Mouse (Mus musculus): ENCODE results near the gene Nr3c2. TPM values are rescaled to one million over a fixed set of nuclear protein-coding genes. Genes with fewer than 3 reads are reported as not detected.

Gene Nr3c2
- polyA plus RNA-seq, 1 experiment from 2014 or later = 2.8 TPM

DNA sequence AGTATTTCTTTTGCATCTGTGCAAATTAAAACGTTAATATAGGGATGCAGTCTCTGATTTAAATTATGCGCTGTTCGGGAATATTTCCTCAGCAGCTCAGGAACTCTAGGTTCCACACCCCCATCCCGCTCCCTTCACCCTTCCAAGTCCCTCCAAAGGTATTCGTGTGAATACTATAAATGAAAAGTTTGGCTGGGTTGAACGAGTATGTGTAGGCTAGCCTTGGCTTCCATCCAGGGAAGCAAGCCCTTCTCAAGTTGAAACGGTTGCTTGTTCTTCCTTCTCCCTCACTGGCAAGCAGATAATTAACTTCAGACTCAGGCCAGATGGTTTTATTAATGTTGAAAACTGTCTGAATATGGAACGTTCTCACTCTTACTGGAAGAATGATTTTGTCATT is 186.8 kb downstream of the Nr3c2 start:
- 57% methylated on average over 8 of the region's 8 CpGs for WGBS
- no peak overlapping the region for H3K4me3 ChIP-seq (replicated peaks; ENCODE audit: low read length)
- H3K9ac ChIP-seq (ENCODE audit: low read length) = no peak overlapping the region
- H3K4me2 ChIP-seq (ENCODE audit: low read depth, low read length) = no peak overlapping the region
- no peaks in the 10 kb centered on the region for H3K36me3 ChIP-seq (ENCODE audit: control insufficient read depth, insufficient read depth, low read length)
- no peak for ATAC-seq (ENCODE audit: insufficient read depth, low FRiP score)
- no peaks in the 10 kb centered on the region for H3K4me1 ChIP-seq (ENCODE audit: control insufficient read depth, insufficient read depth, low read length)
- no peak overlapping the region for H3K27ac ChIP-seq (ENCODE audit: low read length)
- no peaks in the 10 kb centered on the region for H3K9me3 ChIP-seq (replicated peaks; ENCODE audit: control insufficient read depth, low read length)
- no peaks in the 10 kb centered on the region for H3K27me3 ChIP-seq (ENCODE audit: control insufficient read depth, insufficient read depth, low read length)

DNA sequence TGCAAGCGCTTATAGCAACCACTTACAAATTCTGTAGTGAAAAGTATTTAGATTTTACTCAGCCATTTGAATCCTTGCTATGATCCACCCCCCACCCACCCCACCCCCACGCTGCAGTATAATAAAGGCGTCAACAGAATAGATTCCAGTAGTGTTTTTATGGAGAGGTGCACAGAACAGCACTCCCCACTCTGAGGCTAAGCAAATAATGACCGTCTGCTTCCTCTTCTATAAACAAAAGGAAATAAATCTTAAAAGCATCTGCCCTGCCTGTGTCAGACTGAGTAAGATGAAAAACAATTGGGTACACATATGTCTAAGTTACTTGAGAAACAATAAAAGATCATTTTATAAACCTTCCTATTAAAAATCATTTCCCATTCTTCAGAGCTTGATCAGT is 197.5 kb downstream of the Nr3c2 start:
- no peak overlapping the region for H3K4me2 ChIP-seq (ENCODE audit: low read depth, low read length)
- no peaks in the 10 kb centered on the region for H3K4me1 ChIP-seq (ENCODE audit: control insufficient read depth, insufficient read depth, low read length)
- H3K4me3 ChIP-seq (replicated peaks; ENCODE audit: low read length) = no peak overlapping the region
- H3K27ac ChIP-seq (ENCODE audit: low read length) = no peak overlapping the region
- no peaks in the 10 kb centered on the region for H3K36me3 ChIP-seq (ENCODE audit: control insufficient read depth, insufficient read depth, low read length)
- ATAC-seq (ENCODE audit: insufficient read depth, low FRiP score) = no peak
- no peak overlapping the region for H3K9ac ChIP-seq (ENCODE audit: low read length)
- no peaks in the 10 kb centered on the region for H3K27me3 ChIP-seq (ENCODE audit: control insufficient read depth, insufficient read depth, low read length)
- H3K9me3 ChIP-seq (replicated peaks; ENCODE audit: control insufficient read depth, low read length) = no peaks in the 10 kb centered on the region
- 26% methylated on average over 4 of the region's 4 CpGs for WGBS

DNA sequence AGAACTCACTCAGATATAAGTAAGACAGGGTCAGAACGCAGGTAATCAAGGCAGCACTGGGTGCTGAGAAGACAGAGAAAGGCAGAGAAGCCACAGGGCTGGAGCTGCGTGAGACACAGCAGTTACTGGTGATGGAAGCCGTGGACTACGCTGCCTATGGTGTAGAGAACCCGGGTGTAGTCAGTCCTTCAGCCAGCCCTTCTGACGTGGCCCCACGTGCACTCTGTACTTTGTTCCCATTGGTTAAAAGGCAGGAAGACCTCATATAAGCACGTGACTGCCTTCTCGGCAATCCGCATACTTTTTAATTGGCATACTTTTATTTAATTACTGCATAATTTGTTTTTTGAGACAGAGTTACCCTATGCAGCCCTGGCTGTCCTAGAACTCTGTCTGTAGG is 198.9 kb downstream of the Nr3c2 start:
- no peaks in the 10 kb centered on the region for H3K4me1 ChIP-seq (ENCODE audit: control insufficient read depth, insufficient read depth, low read length)
- no peak overlapping the region for H3K4me2 ChIP-seq (ENCODE audit: low read depth, low read length)
- H3K9me3 ChIP-seq (replicated peaks; ENCODE audit: control insufficient read depth, low read length) = no peaks in the 10 kb centered on the region
- no peaks in the 10 kb centered on the region for H3K27me3 ChIP-seq (ENCODE audit: control insufficient read depth, insufficient read depth, low read length)
- H3K36me3 ChIP-seq (ENCODE audit: control insufficient read depth, insufficient read depth, low read length) = no peaks in the 10 kb centered on the region
- no peak for ATAC-seq (ENCODE audit: insufficient read depth, low FRiP score)
- H3K9ac ChIP-seq (ENCODE audit: low read length) = no peak overlapping the region
- no peak overlapping the region for H3K27ac ChIP-seq (ENCODE audit: low read length)
- no peak overlapping the region for H3K4me3 ChIP-seq (replicated peaks; ENCODE audit: low read length)
- WGBS = 85% methylated on average over 10 of the region's 10 CpGs

DNA sequence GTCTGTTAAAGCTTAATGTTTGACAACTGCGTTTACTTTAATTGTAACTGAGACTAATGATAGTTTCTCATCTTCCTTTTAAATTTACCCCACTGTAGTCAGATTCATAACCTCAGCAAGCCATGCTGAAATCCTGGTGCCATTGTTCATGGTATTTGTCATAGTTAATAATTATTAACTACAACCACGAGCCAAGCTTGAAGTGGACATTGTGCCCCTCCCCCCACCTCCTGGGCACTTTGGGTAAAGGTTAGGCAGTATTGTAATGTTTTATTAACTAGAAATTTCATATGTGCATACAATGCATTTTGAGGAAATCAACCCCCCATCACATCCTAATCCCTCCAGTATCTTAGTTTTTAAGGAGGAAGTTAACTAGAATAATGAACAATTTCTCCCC is 201.1 kb downstream of the Nr3c2 start:
- no peak for ATAC-seq (ENCODE audit: insufficient read depth, low FRiP score)
- H3K27ac ChIP-seq (ENCODE audit: low read length) = no peak overlapping the region

DNA sequence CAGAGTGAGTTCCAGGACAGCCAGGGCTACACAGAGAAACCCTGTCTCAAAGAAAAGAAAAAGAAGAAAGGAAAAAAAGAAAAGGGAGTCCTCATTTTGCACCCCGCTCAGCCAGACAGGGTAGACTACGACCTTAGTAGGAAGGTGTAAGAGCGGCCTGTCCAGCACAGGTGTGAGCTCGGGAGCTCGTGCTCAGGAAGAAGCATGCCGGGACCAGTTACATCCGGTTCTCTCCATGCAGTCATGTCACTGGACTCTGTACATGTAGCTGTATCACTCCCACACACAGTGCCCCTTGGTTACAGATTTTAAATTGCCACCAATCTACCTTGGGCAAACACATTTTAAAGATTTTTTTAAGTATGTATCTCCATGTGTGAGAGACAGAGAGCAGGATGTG is 203.6 kb downstream of the Nr3c2 start:
- Histone ChIP-seq H3K27ac (ENCODE audit: low read length) (no peak overlapping the region), H3K4me1 (ENCODE audit: control insufficient read depth, insufficient read depth, low read length) (no peaks in the 10 kb centered on the region), H3K27me3 (ENCODE audit: control insufficient read depth, insufficient read depth, low read length) (no peaks in the 10 kb centered on the region), H3K9me3 (replicated peaks; ENCODE audit: control insufficient read depth, low read length) (no peaks in the 10 kb centered on the region), H3K36me3 (ENCODE audit: control insufficient read depth, insufficient read depth, low read length) (no peaks in the 10 kb centered on the region), H3K9ac (ENCODE audit: low read length) (no peak overlapping the region), H3K4me2 (ENCODE audit: low read depth, low read length) (no peak overlapping the region), H3K4me3 (replicated peaks; ENCODE audit: low read length) (no peak overlapping the region)
- WGBS = 88% methylated on average over 7 of the region's 7 CpGs
- no peak for ATAC-seq (ENCODE audit: insufficient read depth, low FRiP score)

More for the DNA sequence above, 201.1 kb downstream of the Nr3c2 start:
- Histone ChIP-seq H3K27me3 (ENCODE audit: control insufficient read depth, insufficient read depth, low read length) (no peaks in the 10 kb centered on the region), H3K4me3 (replicated peaks; ENCODE audit: low read length) (no peak overlapping the region), H3K9me3 (replicated peaks; ENCODE audit: control insufficient read depth, low read length) (no peaks in the 10 kb centered on the region), H3K4me1 (ENCODE audit: control insufficient read depth, insufficient read depth, low read length) (no peaks in the 10 kb centered on the region), H3K9ac (ENCODE audit: low read length) (no peak overlapping the region), H3K4me2 (ENCODE audit: low read depth, low read length) (no peak overlapping the region), H3K36me3 (ENCODE audit: control insufficient read depth, insufficient read depth, low read length) (no peaks in the 10 kb centered on the region)
- WGBS = 56% methylated on average over 2 of the region's 2 CpGs

DNA sequence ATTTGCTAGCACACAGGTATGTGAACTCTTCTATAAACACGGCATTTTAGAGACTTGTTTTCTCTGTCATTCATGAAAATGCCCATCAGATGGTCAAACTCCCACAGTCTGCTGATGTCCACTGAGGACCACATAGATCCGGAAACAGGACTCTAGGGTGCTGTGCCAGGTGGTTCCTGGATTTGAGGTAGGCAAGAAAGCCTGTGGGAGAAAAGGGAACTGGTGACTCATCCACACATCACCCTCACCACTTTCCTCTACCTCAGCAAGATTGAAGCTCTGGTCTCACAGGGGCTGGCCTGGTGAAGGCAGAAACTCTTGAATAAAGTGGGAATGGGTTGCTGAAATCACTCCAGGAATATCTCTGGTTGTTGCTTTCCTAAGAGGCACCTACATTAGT is 213.5 kb downstream of the Nr3c2 start:
- Histone ChIP-seq H3K36me3 (ENCODE audit: control insufficient read depth, insufficient read depth, low read length) (no peaks in the 10 kb centered on the region), H3K9ac (ENCODE audit: low read length) (no peak overlapping the region), H3K4me1 (ENCODE audit: control insufficient read depth, insufficient read depth, low read length) (no peaks in the 10 kb centered on the region), H3K27me3 (ENCODE audit: control insufficient read depth, insufficient read depth, low read length) (no peaks in the 10 kb centered on the region), H3K4me2 (ENCODE audit: low read depth, low read length) (no peak overlapping the region), H3K4me3 (replicated peaks; ENCODE audit: low read length) (no peak overlapping the region), H3K9me3 (replicated peaks; ENCODE audit: control insufficient read depth, low read length) (no peaks in the 10 kb centered on the region), H3K27ac (ENCODE audit: low read length) (no peak overlapping the region)
- no peak for ATAC-seq (ENCODE audit: insufficient read depth, low FRiP score)
- WGBS = 78% methylated on average over 2 of the region's 2 CpGs

DNA sequence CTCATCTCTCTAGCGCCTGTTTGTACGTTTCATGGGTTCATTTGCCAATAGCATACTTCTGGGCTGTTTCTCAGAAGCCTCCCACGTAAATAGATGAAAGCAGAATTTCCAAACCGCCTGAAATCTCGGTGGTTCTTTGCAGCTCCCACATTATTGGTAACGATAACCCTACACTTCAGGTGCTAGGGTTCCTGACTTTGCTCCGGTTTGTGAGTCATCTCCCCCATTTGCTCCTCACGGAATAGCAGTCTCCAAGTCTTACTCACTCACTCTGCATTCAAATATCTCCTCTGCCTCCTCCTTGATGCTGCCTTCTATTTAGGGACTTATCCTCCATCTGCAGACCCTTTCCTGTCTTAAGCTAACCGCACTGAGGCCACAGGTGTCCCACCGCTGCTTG is 215.5 kb downstream of the Nr3c2 start:
- Histone ChIP-seq H3K4me1 (ENCODE audit: control insufficient read depth, insufficient read depth, low read length) (no peaks in the 10 kb centered on the region), H3K9ac (ENCODE audit: low read length) (no peak overlapping the region), H3K4me2 (ENCODE audit: low read depth, low read length) (no peak overlapping the region), H3K4me3 (replicated peaks; ENCODE audit: low read length) (no peak overlapping the region), H3K9me3 (replicated peaks; ENCODE audit: control insufficient read depth, low read length) (no peaks in the 10 kb centered on the region), H3K36me3 (ENCODE audit: control insufficient read depth, insufficient read depth, low read length) (no peaks in the 10 kb centered on the region), H3K27ac (ENCODE audit: low read length) (no peak overlapping the region), H3K27me3 (ENCODE audit: control insufficient read depth, insufficient read depth, low read length) (no peaks in the 10 kb centered on the region)
- 84% methylated on average over 10 of the region's 10 CpGs for WGBS
- ATAC-seq (ENCODE audit: insufficient read depth, low FRiP score) = no peak

DNA sequence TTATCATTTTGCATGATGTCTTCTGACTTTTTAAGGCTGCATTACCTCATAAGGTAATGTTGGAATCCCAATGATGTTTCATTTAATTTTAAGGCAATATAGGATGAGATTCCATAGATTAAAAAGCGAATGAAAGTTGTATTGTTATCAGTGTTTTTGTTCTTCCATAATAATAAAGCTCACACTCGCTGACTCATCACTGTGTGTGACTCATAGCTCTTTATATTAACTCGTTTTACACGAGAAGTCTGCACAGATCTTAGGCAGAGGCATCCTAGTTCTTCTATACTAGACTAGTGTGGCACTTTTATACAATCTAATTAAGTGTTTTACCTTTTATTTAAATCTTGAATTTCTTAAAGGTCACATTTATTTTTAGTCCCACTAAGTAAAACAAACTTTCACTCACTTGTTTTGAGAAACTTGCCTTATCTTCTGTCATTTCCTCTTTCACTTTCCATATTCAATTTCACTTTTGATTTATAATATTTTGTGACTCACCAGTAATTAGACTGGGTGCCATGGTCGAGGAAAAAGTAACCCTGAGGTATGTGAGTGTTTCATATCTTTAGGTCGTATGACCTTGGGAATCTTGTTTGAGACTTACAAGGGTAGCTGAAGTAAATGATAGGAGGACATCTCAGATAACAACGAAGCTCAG is 217.3 kb downstream of the Nr3c2 start:
- Histone ChIP-seq H3K4me2 (ENCODE audit: low read depth, low read length) (no peak overlapping the region), H3K9ac (ENCODE audit: low read length) (no peak overlapping the region), H3K4me3 (replicated peaks; ENCODE audit: low read length) (no peak overlapping the region), H3K27ac (ENCODE audit: low read length) (no peak overlapping the region), H3K27me3 (ENCODE audit: control insufficient read depth, insufficient read depth, low read length) (no peaks in the 10 kb centered on the region), H3K4me1 (ENCODE audit: control insufficient read depth, insufficient read depth, low read length) (no peaks in the 10 kb centered on the region), H3K36me3 (ENCODE audit: control insufficient read depth, insufficient read depth, low read length) (no peaks in the 10 kb centered on the region), H3K9me3 (replicated peaks; ENCODE audit: control insufficient read depth, low read length) (no peaks in the 10 kb centered on the region)
- ATAC-seq (ENCODE audit: insufficient read depth, low FRiP score) = no peak
- 55% methylated on average over 7 of the region's 7 CpGs for WGBS

DNA sequence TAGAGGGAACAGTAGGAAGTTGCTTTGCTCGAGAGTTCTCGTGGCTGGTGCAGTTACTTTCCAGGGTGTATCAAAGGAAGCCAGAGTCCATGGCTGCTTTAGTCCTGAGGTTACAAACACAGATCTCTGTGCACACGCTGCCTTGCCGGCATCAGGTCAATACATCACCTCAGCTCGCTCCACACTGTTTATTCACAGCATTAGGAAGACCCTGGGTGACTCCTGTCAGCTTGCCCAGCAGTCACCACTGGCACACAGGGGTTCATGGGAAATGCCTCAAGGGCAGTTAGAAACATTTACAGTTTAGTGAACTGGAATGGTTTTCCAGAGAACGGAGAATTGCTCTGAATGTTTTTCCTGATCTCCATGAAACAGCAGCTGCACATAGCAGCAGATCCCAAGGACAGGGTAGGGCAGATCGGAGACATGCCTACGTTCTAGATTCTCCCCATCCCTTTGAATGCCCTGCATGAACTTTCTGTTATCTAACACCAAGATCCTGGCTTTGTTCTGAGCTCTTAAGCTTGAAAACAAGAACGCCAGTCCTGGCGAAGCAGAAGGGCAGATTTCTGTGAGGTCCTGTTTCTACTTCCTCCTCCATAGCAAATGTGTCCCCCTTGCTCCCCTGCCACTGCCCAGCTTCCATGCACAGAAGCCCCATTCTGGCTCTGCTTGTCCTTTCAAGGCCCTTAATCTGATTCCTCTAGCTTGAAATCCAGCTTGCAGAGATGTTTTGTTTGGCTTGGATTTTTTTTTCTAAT is 221.7 kb downstream of the Nr3c2 start:
- H3K27me3 ChIP-seq (ENCODE audit: control insufficient read depth, insufficient read depth, low read length) = no peaks in the 10 kb centered on the region
- no peak overlapping the region for H3K4me3 ChIP-seq (replicated peaks; ENCODE audit: low read length)
- H3K36me3 ChIP-seq (ENCODE audit: control insufficient read depth, insufficient read depth, low read length) = no peaks in the 10 kb centered on the region
- no peak overlapping the region for H3K9ac ChIP-seq (ENCODE audit: low read length)
- H3K27ac ChIP-seq (ENCODE audit: low read length) = no peak overlapping the region
- H3K9me3 ChIP-seq (replicated peaks; ENCODE audit: control insufficient read depth, low read length) = no peaks in the 10 kb centered on the region
- ATAC-seq (ENCODE audit: insufficient read depth, low FRiP score) = no peak
- H3K4me2 ChIP-seq (ENCODE audit: low read depth, low read length) = no peak overlapping the region
- no peaks in the 10 kb centered on the region for H3K4me1 ChIP-seq (ENCODE audit: control insufficient read depth, insufficient read depth, low read length)
- 34% methylated on average over 10 of the region's 10 CpGs for WGBS
